Mouse (Mus musculus): Measurements from ENCODE around the gene Btbd35f28. TPM values are rescaled to one million over a fixed set of nuclear protein-coding genes. Genes with fewer than 3 reads are reported as not detected.
"Not testable (repeated sequence)": the region's sequence is repeated elsewhere in the genome, so short reads cannot be mapped to it uniquely, and the experiment has no call there.

The Btbd35f28 gene
- not detected in 2 replicates for polyA plus RNA-seq (2012; rRNA removed)

DNA sequence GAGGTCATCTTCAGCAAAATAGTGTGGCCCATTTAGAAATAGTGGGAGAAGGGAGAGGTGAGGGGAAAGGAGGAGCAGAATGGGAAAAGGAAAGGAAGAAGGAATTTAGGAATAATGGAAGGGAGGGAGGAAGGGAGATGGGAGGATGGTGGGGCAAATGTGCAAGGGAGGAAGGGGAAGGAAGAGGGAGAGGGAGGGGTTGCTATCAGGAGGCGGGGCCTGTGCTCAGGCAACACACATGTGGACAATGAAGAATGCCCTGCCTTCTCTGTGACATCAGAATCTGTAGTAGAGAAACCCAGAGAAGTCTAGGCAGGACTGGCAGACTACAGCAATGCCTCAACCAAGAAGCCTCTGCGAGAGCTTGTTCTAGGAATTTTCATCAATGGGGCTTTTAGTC is at the start of gene Btbd35f28:
TSS of gene Btbd35f28 (plus strand) at position 301 of the 400 bp plus-strand sequence.
- not testable (repeated sequence) for H3K27ac ChIP-seq (ENCODE audit: insufficient read depth, low read length); H3K36me3 ChIP-seq (ENCODE audit: control insufficient read depth, insufficient read depth, low read length); H3K27me3 ChIP-seq (ENCODE audit: control insufficient read depth, insufficient read depth, low read length); DNase-seq (ENCODE audit: low read depth in 1 of 2, low spot score in 2 of 2); H3K4me1 ChIP-seq (ENCODE audit: control insufficient read depth, insufficient read depth, insufficient read length); H3K4me3 ChIP-seq (ENCODE audit: extremely low read depth, insufficient read depth, insufficient read length)
- WGBS, result no CpG with 5 or more reads among the region's 2 CpGs

Other genes with a start within 250 kb of the Btbd35f28 start
- gene Btbd35f16, start 239.6 kb upstream of the Btbd35f28 start, polyA plus RNA-seq (2012; rRNA removed), result not detected in 2 replicates
- gene Btbd35f3, start 158.9 kb upstream of the Btbd35f28 start, polyA plus RNA-seq (2012; rRNA removed), result not detected in 2 replicates
- not detected in 2 replicates for gene Btbd35f20, start 94.7 kb downstream of the Btbd35f28 start, polyA plus RNA-seq (2012; rRNA removed)
- gene Btbd35f17, start 174.1 kb downstream of the Btbd35f28 start, polyA plus RNA-seq (2012; rRNA removed), result not detected in 2 replicates